Mouse (Mus musculus) hindbrain, embryonic 13.5 days (tissue): Measurements from ENCODE around the gene Arvcf. TPM values are rescaled to one million over a fixed set of nuclear protein-coding genes. Genes with fewer than 3 reads are reported as not detected.

Experiments
- ATAC-seq: fragments of 200-750 bp; cut with Nextera tagmentation; 2 replicates; pipeline ENCODE4 v1.8.0; 2017; ENCODE audit warnings: moderate TSS enrichment; ENCODE audit not compliant: low FRiP score
- H3K27ac ChIP-seq: fragments of 300-500 bp; sonication (generic); 2 replicates; pipeline ENCODE4 v1.5.1; 2015; ENCODE audit warnings: inconsistent platforms, mild to moderate bottlenecking, moderate library complexity
- H3K27me3 ChIP-seq: fragments of 300-500 bp; sonication (generic); 2 replicates; pipeline ENCODE4 v1.6.1; 2015; ENCODE audit warnings: mild to moderate bottlenecking, inconsistent platforms
- H3K36me3 ChIP-seq: fragments of 300-500 bp; sonication (generic); 2 replicates; pipeline ENCODE4 v1.6.1; 2015; ENCODE audit warnings: mild to moderate bottlenecking, inconsistent platforms
- H3K4me1 ChIP-seq: fragments of 300-500 bp; sonication (generic); replicated peaks from 2 replicates; pipeline ENCODE4 v1.6.1; 2015; ENCODE audit warnings: inconsistent platforms
- H3K4me2 ChIP-seq: fragments of 300-500 bp; sonication (generic); 2 replicates; pipeline ENCODE4 v1.6.1; 2015; ENCODE audit warnings: inconsistent platforms, mild to moderate bottlenecking, moderate library complexity
- H3K4me3 ChIP-seq: fragments of 300-500 bp; sonication (generic); 2 replicates; pipeline ENCODE4 v1.5.1; 2015; ENCODE audit warnings: mild to moderate bottlenecking, inconsistent platforms
- H3K9ac ChIP-seq: fragments of 300-500 bp; sonication (generic); 2 replicates; pipeline ENCODE4 v1.6.1; 2015; ENCODE audit warnings: mild to moderate bottlenecking, inconsistent platforms
- H3K9me3 ChIP-seq: fragments of 300-500 bp; sonication (generic); 2 replicates; pipeline ENCODE4 v1.6.1; 2016; ENCODE audit warnings: inconsistent platforms
- WGBS: fragments of 180-500 bp; shearing (Covaris S2); methylation state at CpG from one replicate; pipeline ENCODE4 v1.1.7; 2015; 5-methylcytosine and 5-hydroxymethylcytosine counted together
- microRNA counts: library from miRNA; unstranded; fragments of <30 nt; microRNA quantifications from one replicate; lab custom pipeline; 2016
- microRNA-seq: library from miRNA; unstranded; fragments of <30 nt; microRNA quantifications from one replicate; pipeline ENCODE4, GENCODE M21; 2016
- polyA plus RNA-seq: library from polyadenylated mRNA; unstranded; fragments of >200 nt; fragmentation: Nextera tagmentation; extraction: Ambion mirVana; gene quantifications from 2 replicates; pipeline ENCODE4 v1.2.1, GENCODE M21; 2015

The Arvcf gene
- polyA plus RNA-seq, 1 experiment from 2014 or later: 81.1 TPM

DNA sequence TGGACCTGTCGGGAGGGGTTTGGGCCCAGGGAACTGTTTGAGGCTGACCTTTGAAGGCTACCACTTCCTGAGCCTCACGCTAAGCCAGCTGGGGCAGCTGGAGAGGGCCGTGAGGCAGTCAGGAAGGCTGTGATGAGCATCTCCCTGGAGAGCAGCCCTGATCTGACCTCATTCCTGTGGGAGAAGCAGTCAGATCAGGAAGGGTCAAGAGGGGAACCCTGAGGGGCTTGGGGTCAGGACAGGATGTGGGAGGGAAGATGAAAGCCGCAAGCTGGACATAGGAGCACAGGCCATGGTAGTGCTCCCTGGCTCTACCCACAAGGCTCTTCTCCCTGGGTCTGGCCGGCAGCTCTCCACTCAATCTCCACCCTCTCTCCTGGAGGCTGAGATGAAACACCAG lies 105.9 kb downstream of the Arvcf start:
- no peaks in the 10 kb centered on the region for H3K9me3 ChIP-seq
- ATAC-seq: no peak
- H3K9ac ChIP-seq: no peak overlapping the region; the same call in 1 of the 2 replicates
- H3K27ac ChIP-seq: no peak overlapping the region
- no peak overlapping the region for H3K4me3 ChIP-seq
- WGBS: 48% methylated on average over 5 of the region's 5 CpGs
- peaks cover 22% of the 10 kb centered on the region for H3K36me3 ChIP-seq
- H3K4me1 ChIP-seq: peaks cover 6% of the 10 kb centered on the region
- no peak overlapping the region for H3K4me2 ChIP-seq
- peaks cover 33% of the 10 kb centered on the region for H3K27me3 ChIP-seq

DNA sequence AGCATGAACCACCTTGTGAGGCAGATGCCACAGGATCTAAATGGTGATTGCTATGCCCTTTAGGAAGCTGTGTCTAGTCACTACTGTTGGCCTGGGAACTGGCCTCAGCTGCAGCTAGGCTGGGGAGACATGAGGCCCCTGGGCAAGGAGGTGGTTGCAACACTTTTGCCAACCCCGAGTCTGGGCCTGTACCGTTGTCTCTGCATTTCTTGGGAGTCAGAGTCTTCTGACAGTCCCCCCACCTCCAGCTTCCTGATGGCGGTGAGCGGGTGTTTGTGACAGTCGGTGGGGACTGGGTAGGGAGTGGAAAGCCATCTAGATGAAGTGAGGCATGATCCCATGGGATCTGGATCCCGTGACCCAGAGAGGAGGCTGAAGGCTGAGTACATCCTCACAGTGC lies 107.4 kb downstream of the Arvcf start:
- peaks cover 35% of the 10 kb centered on the region for H3K27me3 ChIP-seq
- H3K9ac ChIP-seq: no peak overlapping the region
- H3K36me3 ChIP-seq: peaks cover 22% of the 10 kb centered on the region
- peaks cover 22% of the 10 kb centered on the region for H3K4me1 ChIP-seq
- WGBS: 83% methylated on average over 6 of the region's 6 CpGs
- H3K9me3 ChIP-seq: no peaks in the 10 kb centered on the region
- no peak overlapping the region for H3K4me2 ChIP-seq
- H3K27ac ChIP-seq: no peak overlapping the region
- no peak overlapping the region for H3K4me3 ChIP-seq
- ATAC-seq: no peak

MicroRNAs encoded within 50 kb of the gene (microRNA counts, 519-probe panel; counts per million panel counts)
- 3,786 counts per million, percentile 56 among the panel's probes with 10 or more counts for microRNA mmu-miR-185 (lab: Ali Mortazavi, UCI)

Small RNAs within 50 kb of the gene (microRNA-seq; reads per million reads assigned to microRNA genes)
- gene Gm26219 (not detected), gene Mir185 (473 reads per million, percentile 69 among the genes with 10 or more reads in this experiment)

Other genes with a start within 250 kb of the Arvcf start
- 14.0 TPM in 2 replicates for gene Rtn4r, start 220.5 kb upstream of the Arvcf start, polyA plus RNA-seq
- not detected in 2 replicates for gene Ccdc188, start 130.3 kb upstream of the Arvcf start, polyA plus RNA-seq
- gene Zdhhc8, start 113.0 kb upstream of the Arvcf start, polyA plus RNA-seq: 11.9 and 12.2 TPM in 2 replicates
- 95.8 and 98.7 TPM in 2 replicates for gene Trmt2a, start 99.5 kb upstream of the Arvcf start, polyA plus RNA-seq
- gene Ranbp1, start 99.5 kb upstream of the Arvcf start, polyA plus RNA-seq: 444 and 462 TPM in 2 replicates
- gene Gm49776, start 89.9 kb upstream of the Arvcf start, polyA plus RNA-seq: 3.3 TPM in 1 of 2 replicates, not detected in the other
- 34.8 and 37.4 TPM in 2 replicates for gene Dgcr8, start 58.9 kb upstream of the Arvcf start, polyA plus RNA-seq
- gene Tango2, start 79 bp upstream of the Arvcf start, polyA plus RNA-seq: 76.0 and 79.8 TPM in 2 replicates
- 26.1 and 27.0 TPM in 2 replicates for gene Txnrd2, start 78.2 kb downstream of the Arvcf start, polyA plus RNA-seq
- gene Comt, start 78.7 kb downstream of the Arvcf start, polyA plus RNA-seq: 85.9 and 88.5 TPM in 2 replicates
- gene Gnb1l, start 150.5 kb downstream of the Arvcf start, polyA plus RNA-seq: 13.7 and 15.8 TPM in 2 replicates
- gene Rtl10, start 150.7 kb downstream of the Arvcf start, polyA plus RNA-seq: 4.8 and 4.9 TPM in 2 replicates
- 0.99 and 1.7 TPM in 2 replicates for gene Tbx1, start 242.5 kb downstream of the Arvcf start, polyA plus RNA-seq